Mouse (Mus musculus) forebrain, embryonic 11.5 days (tissue): ENCODE results near the gene Ncoa7. TPM values are rescaled to one million over a fixed set of nuclear protein-coding genes. Genes with fewer than 3 reads are reported as not detected.
"Not testable (repeated sequence)": the region's sequence is repeated elsewhere in the genome, so short reads cannot be mapped to it uniquely, and the experiment has no call there.

Experiments used
- ATAC-seq: fragments of 200-750 bp; cut with Nextera tagmentation; replicated peaks from 2 replicates; pipeline ENCODE4 v1.8.0; 2017; ENCODE audit warnings: moderate TSS enrichment; ENCODE audit not compliant: low FRiP score
- DNase-seq: peaks from one replicate; pipeline ENCODE4 v3.0.0-alpha.2; 2017; ENCODE audit warnings: low spot score
- H3K27ac ChIP-seq: fragments of 300-500 bp; sonication (generic); 2 replicates; pipeline ENCODE4 v1.5.1; 2014; ENCODE audit warnings: low read depth, low read length
- H3K27me3 ChIP-seq: fragments of 300-500 bp; sonication (generic); 2 replicates; pipeline ENCODE4 v1.6.1; 2014; ENCODE audit warnings: mild to moderate bottlenecking, low read length, mixed read lengths; ENCODE audit not compliant: control insufficient read depth, insufficient read depth
- H3K36me3 ChIP-seq: fragments of 300-500 bp; sonication (generic); 2 replicates; pipeline ENCODE4 v1.6.1; 2014; ENCODE audit warnings: mild to moderate bottlenecking, low read length, moderate library complexity, mixed read lengths; ENCODE audit not compliant: control insufficient read depth, insufficient read depth
- H3K4me1 ChIP-seq: fragments of 300-500 bp; sonication (generic); replicated peaks from 2 replicates; pipeline ENCODE4 v1.6.1; 2014; ENCODE audit warnings: low read length, mixed read lengths; ENCODE audit not compliant: control insufficient read depth, insufficient read depth
- H3K4me2 ChIP-seq: fragments of 300-500 bp; sonication (generic); 2 replicates; pipeline ENCODE4 v1.6.1; 2014; ENCODE audit warnings: low read depth, mild to moderate bottlenecking, low read length, moderate library complexity, mixed read lengths; ENCODE audit not compliant: severe bottlenecking
- H3K4me3 ChIP-seq: fragments of 300-500 bp; sonication (generic); 2 replicates; pipeline ENCODE4 v1.5.1; 2014; ENCODE audit warnings: low read depth, low read length
- H3K9ac ChIP-seq: fragments of 300-500 bp; sonication (generic); 2 replicates; pipeline ENCODE4 v1.6.1; 2014; ENCODE audit warnings: low read length
- H3K9me3 ChIP-seq: fragments of 300-500 bp; sonication (generic); 2 replicates; pipeline ENCODE4 v1.6.1; 2016; ENCODE audit warnings: low read length, mixed read lengths; ENCODE audit not compliant: control insufficient read depth
- WGBS: fragments of 180-500 bp; shearing (Covaris S2); extraction: QIAGEN DNeasy Blood & Tissue Kit; methylation state at CpG from one replicate; pipeline ENCODE4 v1.1.7; 2014; 5-methylcytosine and 5-hydroxymethylcytosine counted together
- polyA plus RNA-seq: library from polyadenylated mRNA; unstranded; fragments of >200 nt; fragmentation: Nextera tagmentation; extraction: Ambion mirVana; gene quantifications from 2 replicates; pipeline ENCODE4 v1.2.1, GENCODE M21; 2014

The Ncoa7 gene
- polyA plus RNA-seq, 1 experiment from 2014 or later = 8.8 TPM

- H3K4me3 ChIP-seq = no peak overlapping the region
- H3K36me3 ChIP-seq = no peaks in the 10 kb centered on the region
- no peak overlapping the region for H3K4me2 ChIP-seq
- no peaks in the 10 kb centered on the region for H3K27me3 ChIP-seq
- DNase-seq (no peak), ATAC-seq (no peak)
- no peak overlapping the region for H3K27ac ChIP-seq
- no peaks in the 10 kb centered on the region for H3K4me1 ChIP-seq
- H3K9ac ChIP-seq = no peak overlapping the region
- H3K9me3 ChIP-seq = no peaks in the 10 kb centered on the region
These were observed 173.1 kb downstream of the Ncoa7 start for GRCm38 (mm10) chr10:30629977-30630376.

- H3K9ac ChIP-seq = no peak within 1 kb of the TSS
- 81% methylated on average over 3 of the region's 3 CpGs for WGBS
- H3K36me3 ChIP-seq = no peaks in the 10 kb centered on the region
- H3K27ac ChIP-seq = no peak within 1 kb of the TSS
- no peaks in the 10 kb centered on the region for H3K9me3 ChIP-seq
- H3K4me1 ChIP-seq = no peaks in the 10 kb centered on the region
- H3K4me2 ChIP-seq = no peak within 1 kb of the TSS
- no peak within 1 kb of the TSS for H3K4me3 ChIP-seq
- DNase-seq = no peak
- no peak for ATAC-seq
- no peaks in the 10 kb centered on the region for H3K27me3 ChIP-seq
These were observed 173.6 kb downstream of the Ncoa7 start, which contains the start of gene Hint3 for GRCm38 (mm10) chr10:30629513-30629912. TSS of gene Hint3 (minus strand) at chr10:30629632.

GRCm38 (mm10) chr10:30628444-30628843, 174.7 kb downstream of the Ncoa7 start:
- H3K27me3 ChIP-seq, H3K9ac ChIP-seq, H3K4me2 ChIP-seq, H3K27ac ChIP-seq, H3K9me3 ChIP-seq, H3K4me1 ChIP-seq, ATAC-seq, DNase-seq, H3K36me3 ChIP-seq, H3K4me3 ChIP-seq: not testable (repeated sequence)
- WGBS = 92% methylated on average over 11 of the region's 11 CpGs

GRCm38 (mm10) chr10:30627548-30627947, 175.6 kb downstream of the Ncoa7 start:
- ATAC-seq (no peak), DNase-seq (no peak)
- Histone ChIP-seq H3K4me2 (no peak overlapping the region), H3K36me3 (no peaks in the 10 kb centered on the region), H3K4me1 (no peaks in the 10 kb centered on the region), H3K9me3 (no peaks in the 10 kb centered on the region), H3K27me3 (no peaks in the 10 kb centered on the region), H3K27ac (no peak overlapping the region), H3K9ac (no peak overlapping the region), H3K4me3 (no peak overlapping the region)
- 50% methylated on average over 1 of the region's 1 CpGs for WGBS

GRCm38 (mm10) chr10:30624161-30625019, 178.7 kb downstream of the Ncoa7 start:
- Histone ChIP-seq H3K36me3 (no peaks in the 10 kb centered on the region), H3K4me3 (no peak overlapping the region), H3K9me3 (no peaks in the 10 kb centered on the region), H3K4me1 (no peaks in the 10 kb centered on the region), H3K27ac (no peak overlapping the region), H3K27me3 (no peaks in the 10 kb centered on the region), H3K4me2 (no peak overlapping the region), H3K9ac (no peak overlapping the region)
- DNase-seq (no peak), ATAC-seq (0 out of 2 replicates have a peak, but pooled peaks have one; percentile 43)
- 74% methylated on average over 5 of the region's 5 CpGs for WGBS

GRCm38 (mm10) chr10:30622928-30623327, 180.2 kb downstream of the Ncoa7 start:
- Histone ChIP-seq H3K4me2 (no peak overlapping the region), H3K9ac (no peak overlapping the region), H3K4me3 (no peak overlapping the region), H3K27ac (no peak overlapping the region), H3K36me3 (no peaks in the 10 kb centered on the region), H3K9me3 (no peaks in the 10 kb centered on the region), H3K4me1 (no peaks in the 10 kb centered on the region), H3K27me3 (no peaks in the 10 kb centered on the region)
- ATAC-seq (no peak), DNase-seq (no peak)

GRCm38 (mm10) chr10:30618918-30619210, 184.3 kb downstream of the Ncoa7 start:
- no peaks in the 10 kb centered on the region; the same call in 1 of the 2 replicates for H3K4me1 ChIP-seq
- no peak for DNase-seq
- H3K27me3 ChIP-seq = no peaks in the 10 kb centered on the region
- H3K4me3 ChIP-seq = peak overlapping the region; percentile 56
- no peak overlapping the region for H3K27ac ChIP-seq
- H3K9ac ChIP-seq = peak overlapping the region; percentile 70; the same call in 1 of the 2 replicates
- H3K4me2 ChIP-seq = peak overlapping the region; percentile 75
- peak; percentile 3; the same call in 1 of the 2 replicates for ATAC-seq
- no peaks in the 10 kb centered on the region for H3K36me3 ChIP-seq
- 42% methylated on average over 3 of the region's 3 CpGs for WGBS
- no peaks in the 10 kb centered on the region for H3K9me3 ChIP-seq

- no peaks in the 10 kb centered on the region; the same call in 1 of the 2 replicates for H3K4me1 ChIP-seq
- no peaks in the 10 kb centered on the region for H3K36me3 ChIP-seq
- peak overlapping the region; percentile 75 for H3K4me2 ChIP-seq
- ATAC-seq (peak; percentile 100), DNase-seq (peak; percentile 97)
- H3K4me3 ChIP-seq = peak overlapping the region; percentile 56
- peak overlapping the region; percentile 80 for H3K27ac ChIP-seq
- H3K9ac ChIP-seq = peak overlapping the region; percentile 70
- H3K27me3 ChIP-seq = no peaks in the 10 kb centered on the region
- H3K9me3 ChIP-seq = no peaks in the 10 kb centered on the region
- WGBS = 2% methylated on average over 49 of the region's 49 CpGs
These were observed 184.8 kb downstream of the Ncoa7 start for GRCm38 (mm10) chr10:30618091-30618917.
